Mouse (Mus musculus): ENCODE data around the gene Fndc3b. TPM values are rescaled to one million over a fixed set of nuclear protein-coding genes. Genes with fewer than 3 reads are reported as not detected.
A peak's percentile ranks its signal among the peaks of the same experiment; 100 is the strongest.

The Fndc3b gene
- polyA plus RNA-seq, 1 experiment from 2014 or later: 10.8 TPM

DNA sequence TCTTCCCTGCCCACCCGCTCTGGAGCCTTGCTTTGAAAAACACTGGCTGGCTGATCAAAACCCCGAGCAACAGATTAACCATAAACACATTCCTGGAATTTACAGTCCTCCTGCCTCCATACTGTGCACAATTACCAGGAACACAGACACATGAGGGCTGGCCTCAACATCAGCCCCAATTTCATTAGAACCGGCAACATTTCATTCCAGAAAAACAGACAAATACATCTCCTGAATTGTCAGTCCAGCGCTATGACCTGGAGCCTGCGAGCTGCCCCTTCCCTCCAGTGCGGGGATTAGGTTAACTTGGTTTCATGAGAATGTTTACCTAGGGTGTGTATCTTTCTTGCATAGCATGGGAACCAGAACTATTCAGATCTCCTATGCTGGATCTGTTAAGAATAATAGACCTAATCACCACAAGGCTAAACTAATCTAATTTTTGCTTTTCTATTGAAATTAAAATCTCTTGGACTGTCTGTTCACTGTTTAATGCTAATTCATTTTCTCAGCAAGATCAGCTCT lies 275.9 kb downstream of the Fndc3b start:
- DNase-seq (ENCODE audit: extremely low spot score, low spot score): no peak
- 65% methylated on average over 6 of the region's 6 CpGs for WGBS
- peaks cover 18% of the 10 kb centered on the region for H3K4me1 ChIP-seq
- H3K4me3 ChIP-seq: no peak overlapping the region
- no peak overlapping the region for H3K27ac ChIP-seq
- H3K36me3 ChIP-seq (replicated peaks): peaks cover 29% of the 10 kb centered on the region
- no peaks in the 10 kb centered on the region for H3K27me3 ChIP-seq (ENCODE audit: poor library complexity, severe bottlenecking)
- H3K9me3 ChIP-seq: no peaks in the 10 kb centered on the region

- Histone ChIP-seq H3K9me3 (no peaks in the 10 kb centered on the region), H3K4me3 (no peak overlapping the region), H3K36me3 (replicated peaks) (peaks cover 24% of the 10 kb centered on the region), H3K27me3 (ENCODE audit: poor library complexity, severe bottlenecking) (no peaks in the 10 kb centered on the region), H3K4me1 (peaks cover 16% of the 10 kb centered on the region), H3K27ac (no peak overlapping the region)
- no peak for DNase-seq (ENCODE audit: extremely low spot score, low spot score)
- WGBS: 91% methylated on average over 3 of the region's 3 CpGs
Observed at GRCm38 (mm10) chr3:27432981-27433380, 278.1 kb downstream of the Fndc3b start.

DNA sequence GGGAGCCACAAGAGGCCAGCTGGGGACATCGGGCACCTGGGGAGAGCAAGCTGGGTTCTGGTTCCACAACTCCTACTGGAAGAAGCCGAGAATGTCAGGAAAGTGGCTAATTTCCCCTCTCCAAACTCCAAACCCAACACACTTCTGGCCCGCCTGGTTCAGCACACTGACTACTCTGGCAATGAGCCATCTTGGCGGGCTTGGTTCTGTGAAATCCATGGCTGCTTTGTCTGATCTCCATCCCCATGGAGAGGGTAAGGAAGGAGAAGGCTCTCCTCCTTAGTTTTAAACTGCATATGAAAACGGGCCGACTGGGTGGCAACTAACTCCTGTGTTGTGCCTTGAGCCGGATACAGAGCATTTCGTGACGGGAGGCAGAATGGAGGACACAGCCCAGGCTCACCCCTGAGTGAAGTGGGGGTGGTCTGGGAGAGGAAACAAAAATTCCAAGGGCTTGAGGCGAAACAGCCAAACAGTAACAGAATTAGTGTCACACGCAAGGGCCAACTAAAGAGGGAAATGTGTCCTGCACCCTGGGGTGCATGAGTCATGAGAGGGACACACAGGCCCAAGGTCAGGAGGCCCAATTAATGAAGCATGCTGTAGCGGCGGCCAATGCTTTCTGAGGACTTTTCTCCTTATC lies 280.4 kb downstream of the Fndc3b start:
- H3K36me3 ChIP-seq (replicated peaks): peaks cover 30% of the 10 kb centered on the region
- no peak overlapping the region for H3K4me3 ChIP-seq
- no peak for DNase-seq (ENCODE audit: extremely low spot score, low spot score)
- no peaks in the 10 kb centered on the region for H3K27me3 ChIP-seq (ENCODE audit: poor library complexity, severe bottlenecking)
- WGBS: 86% methylated on average over 13 of the region's 13 CpGs
- no peak overlapping the region for H3K27ac ChIP-seq
- no peaks in the 10 kb centered on the region for H3K9me3 ChIP-seq
- peaks cover 16% of the 10 kb centered on the region for H3K4me1 ChIP-seq

- 93% methylated on average over 6 of the region's 6 CpGs for WGBS
- Histone ChIP-seq H3K4me1 (peaks cover 7% of the 10 kb centered on the region; the same call in 1 of the 2 replicates), H3K27ac (no peak overlapping the region), H3K36me3 (replicated peaks) (peaks cover 51% of the 10 kb centered on the region), H3K4me3 (no peak overlapping the region), H3K27me3 (ENCODE audit: poor library complexity, severe bottlenecking) (no peaks in the 10 kb centered on the region), H3K9me3 (no peaks in the 10 kb centered on the region)
- no peak for DNase-seq (ENCODE audit: extremely low spot score, low spot score)
Observed at GRCm38 (mm10) chr3:27427406-27427805, 283.7 kb downstream of the Fndc3b start.

DNA sequence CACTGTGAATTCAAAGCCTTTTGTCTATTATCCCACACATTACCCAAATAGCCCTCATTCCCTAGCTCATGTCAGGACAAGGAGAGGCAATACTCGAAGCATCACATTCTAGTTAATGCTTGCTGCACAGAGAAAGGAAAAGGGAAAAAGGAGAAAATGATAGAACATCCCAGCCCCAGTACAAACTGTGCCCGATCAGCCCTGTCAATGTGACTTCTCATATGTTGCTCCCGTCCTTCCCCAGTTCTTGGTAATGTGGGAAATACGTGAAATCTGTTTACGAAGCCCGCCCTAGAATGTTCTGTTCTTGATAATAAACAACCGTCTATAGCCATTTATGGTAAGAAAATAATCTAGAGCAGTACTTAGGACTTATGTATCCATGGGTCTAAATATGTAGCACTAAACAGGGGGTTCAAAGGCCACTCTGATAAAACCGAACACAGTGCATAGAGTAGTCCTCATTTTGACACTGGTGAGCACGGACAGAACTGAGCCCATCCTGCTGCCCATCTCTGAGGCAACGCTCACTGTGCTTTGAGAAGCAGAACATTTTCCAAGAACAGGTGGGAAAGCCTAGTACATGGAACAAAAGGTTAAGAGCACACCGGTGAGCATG lies 286.9 kb downstream of the Fndc3b start:
- Histone ChIP-seq H3K9me3 (no peaks in the 10 kb centered on the region), H3K4me1 (peaks cover 10% of the 10 kb centered on the region), H3K4me3 (no peak overlapping the region), H3K36me3 (replicated peaks) (peaks cover 53% of the 10 kb centered on the region), H3K27ac (no peak overlapping the region), H3K27me3 (ENCODE audit: poor library complexity, severe bottlenecking) (no peaks in the 10 kb centered on the region)
- DNase-seq (ENCODE audit: extremely low spot score, low spot score): no peak
- WGBS: 95% methylated on average over 11 of the region's 11 CpGs

GRCm38 (mm10) chr3:27422521-27422920 lies 288.6 kb downstream of the Fndc3b start:
- Histone ChIP-seq H3K4me3 (no peak overlapping the region), H3K27me3 (ENCODE audit: poor library complexity, severe bottlenecking) (no peaks in the 10 kb centered on the region), H3K9me3 (no peaks in the 10 kb centered on the region), H3K36me3 (replicated peaks) (peaks cover 52% of the 10 kb centered on the region), H3K4me1 (peaks cover 10% of the 10 kb centered on the region), H3K27ac (no peak overlapping the region)
- no peak for DNase-seq (ENCODE audit: extremely low spot score, low spot score)
- WGBS: 91% methylated on average over 6 of the region's 6 CpGs

DNA sequence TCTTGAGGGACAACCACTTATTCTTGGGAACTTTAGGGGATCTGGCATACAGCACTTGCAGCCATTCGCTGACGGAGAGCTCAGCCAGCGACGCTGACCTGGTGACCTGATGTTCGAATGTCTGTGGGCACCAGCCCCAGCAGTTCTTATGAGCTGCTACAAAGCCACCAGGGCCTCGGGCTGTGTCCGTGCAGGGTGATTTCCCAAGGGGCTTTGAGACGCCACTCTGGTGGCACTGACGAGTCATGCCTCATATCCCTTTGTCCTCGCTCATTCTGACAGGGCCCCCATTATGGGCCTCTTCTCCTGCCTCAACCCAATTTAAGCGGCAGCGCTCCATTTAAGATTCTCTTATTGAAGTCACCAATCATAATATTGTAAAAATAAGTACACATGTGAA lies 289.1 kb downstream of the Fndc3b start:
- WGBS: 79% methylated on average over 12 of the region's 12 CpGs
- H3K4me1 ChIP-seq: peaks cover 10% of the 10 kb centered on the region
- H3K36me3 ChIP-seq (replicated peaks): peaks cover 49% of the 10 kb centered on the region
- no peak overlapping the region for H3K4me3 ChIP-seq
- H3K27ac ChIP-seq: peak overlapping the region; percentile 48; the same call in 1 of the 2 replicates
- no peak for DNase-seq (ENCODE audit: extremely low spot score, low spot score)
- no peaks in the 10 kb centered on the region for H3K9me3 ChIP-seq
- H3K27me3 ChIP-seq (ENCODE audit: poor library complexity, severe bottlenecking): no peaks in the 10 kb centered on the region

DNA sequence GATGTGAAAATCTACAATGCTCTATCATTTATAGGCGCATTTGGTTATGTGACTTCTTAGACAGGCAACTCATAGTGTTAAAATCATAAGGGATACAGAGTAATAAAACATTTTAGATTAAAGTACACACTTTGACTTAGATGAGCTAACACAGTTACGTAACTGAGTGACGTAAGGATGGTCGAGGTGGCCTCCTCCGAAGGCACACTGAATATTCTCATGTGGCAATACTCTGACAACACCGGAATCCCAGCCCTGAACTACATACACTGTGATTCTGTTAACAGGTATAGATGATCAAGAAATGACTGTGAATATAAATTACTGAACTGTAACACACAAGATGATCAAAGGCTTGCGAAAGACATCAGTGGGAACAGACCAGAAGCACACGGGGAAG lies 292.5 kb downstream of the Fndc3b start:
- Histone ChIP-seq H3K4me1 (peaks cover 10% of the 10 kb centered on the region), H3K27me3 (ENCODE audit: poor library complexity, severe bottlenecking) (no peaks in the 10 kb centered on the region), H3K4me3 (no peak overlapping the region), H3K36me3 (replicated peaks) (peaks cover 28% of the 10 kb centered on the region), H3K27ac (no peak overlapping the region), H3K9me3 (no peaks in the 10 kb centered on the region)
- DNase-seq (ENCODE audit: extremely low spot score, low spot score): no peak
- 95% methylated on average over 8 of the region's 8 CpGs for WGBS

DNA sequence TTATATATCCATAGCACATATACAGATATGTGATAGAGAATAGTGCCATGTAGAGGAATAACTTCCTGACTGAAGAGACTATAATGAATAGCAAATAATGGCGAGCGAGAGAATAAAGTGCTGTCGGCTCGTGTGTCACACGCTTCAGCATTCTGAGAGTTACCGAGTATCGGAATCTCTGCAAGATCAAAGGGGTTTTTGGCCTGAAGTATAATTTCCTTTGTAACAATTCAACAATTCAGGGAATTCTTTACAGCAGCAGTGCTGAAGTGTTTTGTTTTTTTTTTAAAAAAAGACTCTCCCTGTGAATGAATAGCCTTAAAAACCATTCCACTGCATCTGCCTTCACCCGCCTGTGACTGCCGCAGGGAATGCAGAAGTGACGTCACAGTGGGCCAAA lies 294.3 kb downstream of the Fndc3b start:
- Histone ChIP-seq H3K9me3 (no peaks in the 10 kb centered on the region), H3K27ac (no peak overlapping the region), H3K36me3 (replicated peaks) (peaks cover 21% of the 10 kb centered on the region), H3K4me1 (peaks cover 6% of the 10 kb centered on the region), H3K27me3 (ENCODE audit: poor library complexity, severe bottlenecking) (no peaks in the 10 kb centered on the region), H3K4me3 (no peak overlapping the region)
- no peak for DNase-seq (ENCODE audit: extremely low spot score, low spot score)
- 91% methylated on average over 10 of the region's 10 CpGs for WGBS

- DNase-seq (ENCODE audit: extremely low spot score, low spot score): no peak
- Histone ChIP-seq H3K4me1 (no peaks in the 10 kb centered on the region), H3K27me3 (ENCODE audit: poor library complexity, severe bottlenecking) (no peaks in the 10 kb centered on the region), H3K4me3 (no peak overlapping the region), H3K36me3 (replicated peaks) (peaks cover 8% of the 10 kb centered on the region; the same call in 1 of the 2 replicates), H3K27ac (no peak overlapping the region), H3K9me3 (no peaks in the 10 kb centered on the region)
- WGBS: 80% methylated on average over 3 of the region's 3 CpGs
Observed at GRCm38 (mm10) chr3:27413566-27413965, 297.5 kb downstream of the Fndc3b start.

DNA sequence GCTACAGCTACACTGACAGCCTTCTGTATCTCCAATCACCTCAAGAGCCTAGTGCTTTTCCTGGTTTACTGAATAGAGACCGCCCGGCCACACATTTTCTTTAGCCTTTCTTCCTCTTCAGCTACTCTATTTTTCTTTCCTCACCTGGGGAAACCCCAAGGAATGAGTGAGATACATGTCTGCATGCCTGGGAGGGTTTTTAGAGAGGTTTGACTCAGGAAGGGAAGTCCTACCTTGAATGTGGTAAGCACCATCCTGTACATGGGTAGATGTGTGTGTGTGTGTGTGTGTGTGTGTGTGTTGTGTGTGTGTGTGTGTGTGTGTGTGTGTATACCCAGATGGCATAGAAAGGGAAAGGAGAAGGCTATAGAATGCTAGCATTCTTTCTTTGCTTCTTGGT lies 299.8 kb downstream of the Fndc3b start:
- no peak overlapping the region for H3K4me3 ChIP-seq

DNA sequence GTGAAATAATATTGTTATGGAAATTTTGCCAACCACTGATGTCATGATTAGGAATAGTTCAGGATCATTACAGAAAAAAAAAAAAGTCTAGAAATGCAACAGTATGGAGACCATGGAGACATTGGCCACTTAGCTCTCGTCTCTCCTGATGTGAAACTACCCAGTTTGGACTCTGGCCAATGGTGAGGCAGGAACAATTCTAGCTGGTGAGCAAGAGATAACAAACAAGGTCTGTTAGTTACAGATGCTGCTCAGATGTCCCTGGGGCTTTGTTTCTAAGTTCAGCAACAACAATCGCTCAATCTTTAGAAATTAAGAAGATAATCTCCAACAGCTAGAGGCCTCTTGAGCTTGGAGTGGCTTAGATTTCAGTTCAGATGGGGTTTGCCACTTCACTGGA lies 302.5 kb downstream of the Fndc3b start:
- Histone ChIP-seq H3K4me3 (no peak overlapping the region), H3K36me3 (replicated peaks) (no peaks in the 10 kb centered on the region), H3K27ac (no peak overlapping the region), H3K27me3 (ENCODE audit: poor library complexity, severe bottlenecking) (no peaks in the 10 kb centered on the region), H3K9me3 (no peaks in the 10 kb centered on the region), H3K4me1 (no peaks in the 10 kb centered on the region)
- WGBS: 80% methylated on average over 2 of the region's 2 CpGs
- DNase-seq (ENCODE audit: extremely low spot score, low spot score): no peak

More for the DNA sequence above, 299.8 kb downstream of the Fndc3b start:
- no peaks in the 10 kb centered on the region; the same call in 1 of the 2 replicates for H3K36me3 ChIP-seq (replicated peaks)
- 96% methylated on average over 2 of the region's 2 CpGs for WGBS
- H3K4me1 ChIP-seq: no peaks in the 10 kb centered on the region
- no peak overlapping the region for H3K27ac ChIP-seq
- DNase-seq (ENCODE audit: extremely low spot score, low spot score): no peak
- H3K27me3 ChIP-seq (ENCODE audit: poor library complexity, severe bottlenecking): no peaks in the 10 kb centered on the region
- no peaks in the 10 kb centered on the region for H3K9me3 ChIP-seq

DNA sequence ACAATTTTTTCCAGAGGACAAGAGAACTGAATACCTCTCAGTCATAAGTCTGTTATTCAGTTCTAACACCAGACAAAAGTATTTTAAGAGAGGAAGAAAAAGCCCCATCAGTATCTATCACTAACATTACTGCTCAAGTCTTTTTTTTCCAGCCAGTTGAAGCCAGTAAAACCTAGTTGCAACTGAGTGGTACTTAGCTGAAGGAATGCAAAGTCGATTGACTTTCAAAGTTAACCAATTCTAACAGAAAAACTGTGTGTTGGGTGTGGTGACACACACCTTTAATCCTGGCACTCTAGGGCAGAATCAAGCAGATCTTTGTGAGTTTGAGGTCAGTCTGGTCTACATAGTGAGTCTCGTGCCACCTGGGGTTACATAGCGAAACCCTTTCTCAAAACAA lies 304.7 kb downstream of the Fndc3b start:
- H3K4me3 ChIP-seq: no peak overlapping the region
- 88% methylated on average over 3 of the region's 3 CpGs for WGBS
- no peak for DNase-seq (ENCODE audit: extremely low spot score, low spot score)
- no peaks in the 10 kb centered on the region for H3K4me1 ChIP-seq
- no peaks in the 10 kb centered on the region for H3K9me3 ChIP-seq
- no peaks in the 10 kb centered on the region for H3K36me3 ChIP-seq (replicated peaks)
- no peaks in the 10 kb centered on the region for H3K27me3 ChIP-seq (ENCODE audit: poor library complexity, severe bottlenecking)
- no peak overlapping the region for H3K27ac ChIP-seq

All from forebrain, embryonic 10.5 days (tissue).